Mouse (Mus musculus) retina, adult 2 months (tissue): Measurements from ENCODE around the gene Kifc5b.
"Not testable (repeated sequence)": the region's sequence is repeated elsewhere in the genome, so short reads cannot be mapped to it uniquely, and the experiment has no call there.

Source experiments
- DNase-seq: peaks from one replicate; pipeline ENCODE4 v3.0.0-alpha.2; 2012; ENCODE audit warnings: low read depth, low spot score

Kifc5b gene

DNA sequence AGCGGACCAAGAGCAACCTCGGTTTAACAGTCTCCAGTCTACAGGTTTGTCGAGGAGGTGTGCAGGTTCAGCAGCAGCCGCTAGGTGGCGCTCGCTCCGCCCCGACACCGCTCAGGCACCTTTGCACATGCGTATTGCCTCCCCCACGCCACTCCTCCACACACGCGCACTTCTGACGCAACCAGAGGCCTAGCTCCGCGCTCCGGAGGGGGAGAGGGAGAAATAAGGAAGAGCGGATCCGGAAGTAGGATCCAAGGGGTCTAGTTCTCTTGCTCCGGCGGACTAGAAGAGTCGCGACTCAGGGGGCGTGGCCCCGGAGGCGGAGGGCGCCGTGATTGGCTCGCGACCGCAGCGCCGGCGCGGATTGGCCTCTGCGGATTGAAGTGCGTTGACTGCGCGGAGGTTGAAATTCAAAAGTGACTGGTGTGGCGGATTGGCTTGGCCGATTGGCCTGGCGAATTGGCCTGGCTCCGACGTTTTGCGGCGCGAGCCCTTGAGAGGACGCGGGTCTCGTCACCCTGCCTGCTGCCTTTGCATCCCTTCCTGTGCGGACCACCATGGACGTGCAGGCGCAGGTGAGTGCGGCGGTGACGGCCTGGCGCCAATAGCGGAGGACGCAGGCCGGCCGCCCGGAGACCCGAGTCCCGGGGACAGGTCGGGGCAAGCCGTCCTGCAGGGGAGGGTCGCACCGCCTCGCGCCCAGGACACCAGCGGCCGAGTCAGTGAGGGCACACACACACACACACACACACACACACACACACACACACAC is at the start of gene Kifc5b:
TSS of gene Kifc5b (plus strand) at position 381 of the 772 bp plus-strand sequence.
- peak; percentile 100 for DNase-seq

GRCm38 (mm10) chr17:26868756-26869155 is 48.1 kb upstream of the Kifc5b start:
- DNase-seq = no peak

DNA sequence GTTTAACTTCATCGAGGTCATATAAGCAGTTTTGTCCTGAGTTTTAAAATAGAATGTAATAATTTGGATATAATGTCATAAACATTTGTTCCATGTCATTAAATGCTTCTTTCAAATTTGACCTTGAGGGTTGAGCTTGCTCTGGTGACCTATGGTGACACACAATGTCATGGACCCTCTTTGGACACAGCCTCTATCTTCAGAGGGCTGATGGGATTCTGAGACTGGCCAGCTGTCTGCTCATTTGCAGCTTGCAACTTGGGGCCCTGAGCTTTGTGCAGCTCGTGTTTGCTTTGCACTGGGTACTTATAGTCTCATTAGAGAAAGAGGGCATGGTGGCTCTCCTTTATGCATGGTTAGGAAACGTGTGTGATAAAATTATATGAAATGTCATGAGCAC is 44.0 kb upstream of the Kifc5b start:
- no peak for DNase-seq

DNA sequence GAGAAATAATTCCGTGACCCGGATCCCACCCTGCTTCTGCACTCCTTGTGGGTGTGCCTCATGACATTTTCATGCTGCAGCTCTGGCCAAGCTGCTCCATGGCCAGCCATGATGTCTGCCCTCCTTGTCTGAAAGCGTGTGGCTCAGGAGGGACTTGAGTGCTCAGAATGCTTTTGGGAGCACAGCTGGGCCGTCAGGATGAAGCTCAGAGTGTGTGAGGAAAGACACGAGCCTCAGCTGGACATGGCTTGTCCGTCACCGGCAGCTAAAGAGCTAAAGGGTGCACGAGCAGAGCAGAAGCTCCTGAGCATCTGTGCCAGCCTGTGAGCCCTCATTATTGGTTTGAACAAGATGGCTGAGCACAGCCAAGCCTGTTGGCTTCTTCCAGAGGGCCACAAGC is 43.4 kb upstream of the Kifc5b start:
- DNase-seq = no peak

DNA sequence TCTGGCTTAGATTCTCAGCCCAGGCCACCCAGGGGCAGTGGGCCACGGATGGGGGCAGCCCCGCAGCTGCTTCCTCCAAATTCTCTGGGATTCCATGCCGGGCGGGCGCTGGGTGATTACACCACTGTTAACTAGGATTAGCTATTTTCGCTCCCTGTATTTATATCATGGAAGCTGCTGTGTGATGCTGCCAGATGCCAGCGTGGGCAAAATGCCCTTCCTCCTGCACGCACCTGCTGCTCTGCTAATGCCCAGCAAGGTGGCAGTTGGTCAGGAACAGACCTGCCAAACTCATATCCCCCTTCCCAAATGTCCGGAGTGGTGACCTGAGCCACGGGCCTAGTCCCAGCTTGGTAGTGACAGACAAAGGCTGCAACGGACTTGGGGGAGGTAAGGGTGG is 42.3 kb upstream of the Kifc5b start:
- no peak for DNase-seq

DNA sequence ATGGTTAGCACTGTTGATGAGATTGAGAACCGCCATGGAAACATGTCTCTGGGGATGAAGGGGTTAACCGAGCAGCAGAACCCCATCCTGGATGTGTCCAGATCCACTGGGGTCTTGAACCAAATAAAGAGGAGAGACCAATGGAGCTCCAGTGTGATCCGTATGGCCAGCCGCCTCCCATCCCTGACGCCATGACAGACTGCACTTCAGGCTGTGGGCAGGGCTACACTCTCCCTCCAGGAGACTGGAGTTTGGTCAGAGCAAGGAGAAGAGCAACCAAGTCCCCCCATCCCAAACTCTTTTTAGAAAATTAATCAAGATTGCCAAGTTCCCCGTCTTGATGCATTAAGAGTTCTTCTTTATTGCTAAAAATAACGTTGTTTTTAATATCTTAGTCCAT is 39.0 kb upstream of the Kifc5b start:
- no peak for DNase-seq

GRCm38 (mm10) chr17:26879235-26879634 is 37.7 kb upstream of the Kifc5b start:
- DNase-seq = no peak

GRCm38 (mm10) chr17:26882706-26883105 is 34.2 kb upstream of the Kifc5b start:
- DNase-seq = no peak

GRCm38 (mm10) chr17:26883585-26883984 is 33.3 kb upstream of the Kifc5b start:
- no peak for DNase-seq

DNA sequence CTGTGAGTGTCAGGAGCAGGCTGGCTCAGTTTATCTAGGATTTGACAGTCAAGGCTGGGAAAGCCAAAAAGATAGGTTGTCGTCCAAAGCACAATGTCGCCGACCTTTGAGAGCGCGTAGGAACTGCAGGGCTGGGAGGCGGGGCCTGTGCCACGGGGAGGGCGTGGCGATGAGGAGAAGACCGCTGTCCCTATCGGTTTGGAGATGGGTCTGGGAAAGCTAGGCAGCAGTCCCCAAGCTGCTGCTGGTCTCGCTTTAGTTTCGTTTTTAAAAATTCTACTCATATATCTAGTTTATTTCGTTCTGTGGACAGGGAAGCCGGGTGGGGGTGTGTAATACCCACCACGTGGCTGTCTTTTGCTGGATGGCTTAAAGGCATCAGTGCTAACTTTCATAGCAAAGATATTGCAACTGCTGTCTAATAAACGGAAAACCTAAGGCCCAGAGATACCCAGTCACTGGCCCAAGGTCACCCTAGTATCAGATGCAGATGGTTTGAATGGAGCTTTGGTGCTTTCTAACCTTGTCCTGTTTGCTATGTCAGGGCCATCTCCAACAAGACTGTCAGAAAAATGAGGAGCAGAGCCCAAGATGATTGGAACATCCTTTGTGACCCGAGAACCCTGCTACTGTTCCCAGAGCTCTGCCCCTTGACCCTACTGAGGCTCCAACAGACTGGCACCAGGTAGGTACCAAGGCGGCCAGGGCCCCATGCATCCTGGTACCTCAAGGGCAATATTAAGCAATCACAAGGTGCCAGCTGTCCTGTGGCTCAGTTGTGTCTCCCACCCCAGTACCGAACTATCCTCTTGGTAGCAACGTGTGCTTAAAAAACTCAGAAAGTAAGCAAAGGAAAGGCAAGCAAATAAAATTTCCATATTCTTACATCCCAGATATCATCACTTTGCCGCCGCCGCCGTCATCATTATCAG is 31.6 kb upstream of the Kifc5b start:
- peak; percentile 32 for DNase-seq

DNA sequence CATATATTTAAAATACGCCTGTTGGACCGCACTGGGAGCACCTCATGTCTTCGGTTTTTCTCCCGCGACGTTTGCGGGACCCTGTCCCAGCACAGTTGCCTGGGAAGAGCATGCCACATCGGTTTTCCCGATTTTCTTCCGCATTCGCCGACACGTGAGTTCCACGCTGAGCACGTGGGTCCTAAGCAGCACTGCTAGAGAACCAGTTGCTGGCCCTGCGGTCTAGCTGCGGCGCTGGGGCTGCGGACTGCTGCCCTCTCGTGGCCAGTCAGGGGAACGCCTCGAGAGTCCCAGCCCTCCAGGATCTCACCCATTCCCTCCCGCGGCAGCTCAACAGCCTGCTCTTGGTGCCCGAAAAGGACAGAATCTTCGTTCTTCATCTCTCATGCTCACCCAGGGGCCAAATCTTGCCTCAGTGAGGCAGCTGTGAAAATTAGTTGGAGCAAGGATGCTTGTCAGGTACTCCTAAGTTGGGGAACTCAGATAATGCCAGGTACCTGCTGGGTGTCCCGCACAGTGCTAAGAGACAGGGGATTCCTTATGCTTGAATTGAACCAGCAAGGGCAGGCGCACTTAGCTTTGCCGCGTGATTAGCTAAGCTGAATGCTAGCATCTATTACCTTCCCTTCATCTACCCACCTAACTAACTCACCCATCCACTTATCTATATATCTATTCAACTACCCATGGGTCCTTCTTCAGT is 30.7 kb upstream of the Kifc5b start:
- DNase-seq = peak; percentile 51

- DNase-seq = no peak
Measured at GRCm38 (mm10) chr17:26887926-26888325, 29.0 kb upstream of the Kifc5b start.

DNA sequence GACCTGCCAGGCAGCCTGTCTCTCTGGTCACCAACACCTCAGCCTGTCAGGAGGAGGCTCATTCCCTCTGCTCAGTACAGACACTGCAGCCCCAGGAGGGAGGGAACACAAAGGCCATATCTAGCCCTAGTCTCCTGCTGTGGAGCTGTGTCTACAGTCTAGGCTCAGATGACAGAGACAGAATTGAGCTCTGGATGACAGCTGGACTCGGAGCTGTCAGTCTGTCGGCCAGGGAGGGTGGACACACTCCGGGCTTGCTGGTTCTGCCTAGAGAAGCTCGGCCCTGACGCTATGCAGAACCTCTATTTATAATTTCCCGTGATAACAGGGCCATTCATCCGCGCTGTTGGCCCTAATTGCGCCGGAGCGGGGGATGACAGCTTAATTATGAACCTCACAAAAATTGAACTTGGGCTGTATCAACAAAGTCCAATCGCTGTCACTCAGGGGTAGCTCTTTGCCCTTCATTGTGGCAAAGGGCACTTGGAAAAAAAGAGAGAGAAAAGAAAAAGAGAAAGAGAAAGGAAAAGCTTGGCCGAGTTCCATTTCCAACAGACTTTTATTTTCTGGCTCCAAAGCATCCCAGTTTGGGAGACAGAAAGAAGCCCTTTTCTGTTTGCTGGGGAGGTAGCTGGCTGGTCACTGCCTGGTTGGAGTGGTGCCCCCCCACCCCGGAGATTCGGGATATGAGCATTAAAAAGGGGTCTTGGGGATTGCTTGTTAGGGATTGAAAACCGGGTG is 24.1 kb upstream of the Kifc5b start:
- no peak for DNase-seq

GRCm38 (mm10) chr17:26893492-26893891 is 23.4 kb upstream of the Kifc5b start:
- no peak for DNase-seq

- DNase-seq = no peak
Measured at GRCm38 (mm10) chr17:26894342-26894741, 22.5 kb upstream of the Kifc5b start.

DNA sequence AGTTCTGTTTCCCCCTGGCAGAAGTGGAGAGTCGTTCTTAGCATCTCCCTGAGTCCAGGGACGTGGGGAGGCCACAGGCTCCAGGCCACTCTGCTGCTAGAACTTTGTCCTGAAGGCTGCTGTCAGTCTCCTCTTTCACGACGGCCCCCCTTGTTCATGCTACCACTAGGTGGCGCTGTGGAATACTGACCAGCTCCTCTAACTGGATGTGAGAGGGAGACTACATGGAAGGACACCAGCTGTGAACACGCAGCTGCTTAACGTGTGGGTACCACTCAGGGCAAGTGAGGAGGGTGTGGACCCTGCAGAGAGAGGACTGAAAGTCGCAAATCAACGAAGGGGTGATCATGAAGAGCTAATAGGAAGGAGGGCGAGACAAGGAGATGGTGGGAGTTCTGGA is 21.3 kb upstream of the Kifc5b start:
- DNase-seq = peak; percentile 53

DNA sequence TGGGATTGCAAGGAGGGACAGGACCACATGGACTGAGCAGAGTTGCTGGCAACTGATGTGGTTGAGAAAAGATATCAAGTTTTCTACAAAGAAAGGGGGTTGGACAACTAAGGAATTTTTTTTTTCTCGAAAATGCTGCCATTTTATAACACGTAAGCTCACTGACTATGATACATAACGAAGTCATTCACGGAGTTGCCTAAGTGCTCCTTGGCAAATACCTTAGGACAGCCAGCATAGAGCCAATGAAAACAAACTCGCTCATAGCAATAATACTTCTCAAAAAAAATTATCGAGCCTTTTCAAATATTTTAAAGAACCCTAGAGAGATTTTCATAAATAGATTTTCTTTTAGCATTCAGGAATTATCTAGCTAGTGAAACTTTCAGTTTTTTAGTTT is 16.0 kb upstream of the Kifc5b start:
- no peak for DNase-seq

- no peak for DNase-seq
Measured at GRCm38 (mm10) chr17:26904320-26904719, 12.6 kb upstream of the Kifc5b start.

DNA sequence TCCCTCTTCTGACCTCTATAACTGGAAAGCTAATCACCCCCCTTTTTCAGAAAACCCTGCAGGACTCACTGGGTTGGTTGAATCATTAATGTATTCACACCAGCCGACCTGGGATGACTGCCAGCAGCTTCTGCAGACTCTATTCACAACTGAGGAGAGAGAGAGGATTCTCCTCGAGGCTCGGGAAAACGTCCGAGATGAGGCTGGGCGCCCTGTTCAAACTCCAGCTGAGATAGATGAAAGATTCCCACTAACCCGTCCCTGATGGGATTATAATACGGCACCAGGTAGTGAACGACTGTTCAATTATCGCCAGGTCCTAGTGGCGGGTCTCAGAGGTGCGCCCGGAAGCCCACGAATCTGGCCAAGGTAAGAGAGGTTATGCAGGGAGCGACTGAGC is 9.4 kb upstream of the Kifc5b start:
- DNase-seq = not testable (repeated sequence)

- no peak for DNase-seq
Measured at GRCm38 (mm10) chr17:26915248-26915647, 1.6 kb upstream of the Kifc5b start.

- DNase-seq = not testable (repeated sequence)
Measured at GRCm38 (mm10) chr17:26917560-26917959, 669 bp downstream of the Kifc5b start.
